Mouse (Mus musculus): ENCODE results near the gene Ywhae. TPM values are rescaled to one million over a fixed set of nuclear protein-coding genes. Genes with fewer than 3 reads are reported as not detected.
"Not testable (repeated sequence)": the region's sequence is repeated elsewhere in the genome, so short reads cannot be mapped to it uniquely, and the experiment has no call there.

The Ywhae gene
- polyA plus RNA-seq (2014; fragmentation: Nextera tagmentation; extraction: Ambion mirVana) = 1,339 and 1,573 TPM in 2 replicates

DNA sequence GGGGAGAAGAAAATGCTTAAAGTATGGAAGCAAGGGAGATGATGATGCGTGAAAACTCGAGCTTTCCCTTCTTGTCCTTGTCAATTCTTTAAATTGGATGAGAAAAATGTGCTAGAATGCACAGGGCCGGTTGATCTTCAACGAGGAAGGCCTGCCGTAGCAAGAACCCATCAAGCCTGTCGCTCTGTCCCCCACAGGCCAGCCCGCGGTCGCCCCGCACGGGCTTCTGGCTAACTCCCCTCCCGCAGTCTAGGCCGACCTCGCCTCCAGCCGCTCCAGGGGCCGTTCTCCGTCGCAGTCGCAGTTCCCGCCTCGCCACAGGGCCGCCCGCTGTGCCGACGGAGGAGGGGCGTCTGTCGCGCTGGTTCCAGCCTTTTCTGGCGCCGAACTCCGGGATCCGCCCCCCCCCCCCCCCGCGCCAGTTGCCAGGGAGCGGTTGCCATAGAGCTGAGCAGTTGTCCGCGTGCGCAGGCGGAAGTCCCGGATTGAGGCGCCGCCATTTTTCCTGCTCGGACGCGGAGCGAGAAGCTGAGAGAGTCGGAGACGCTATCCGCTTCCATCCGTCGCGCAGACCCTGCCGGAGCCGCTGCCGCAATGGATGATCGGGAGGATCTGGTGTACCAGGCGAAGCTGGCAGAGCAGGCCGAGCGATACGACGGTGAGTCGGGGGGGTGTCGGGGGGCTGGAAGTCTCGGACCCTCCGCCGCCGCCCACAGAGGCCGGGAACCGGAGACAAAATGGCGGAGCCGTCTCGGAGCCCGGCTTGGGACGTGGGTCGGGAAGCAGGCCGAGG lies at the start of gene Ywhae:
Gene Ywhae (plus strand): TSS at position 436 of the 793 bp plus-strand sequence.
- WGBS = under 1% methylated on average over 66 of the region's 76 CpGs
- H3K4me3 ChIP-seq (replicated peaks; ENCODE audit: low read depth, low read length) = peak within 1 kb of the TSS; percentile 96
- H3K9ac ChIP-seq (replicated peaks; ENCODE audit: low read length) = peak within 1 kb of the TSS; percentile 99
- H3K27me3 ChIP-seq (ENCODE audit: control insufficient read depth, insufficient read depth, low read length) = no peaks in the 10 kb centered on the region
- ATAC-seq (ENCODE audit: low FRiP score, low TSS enrichment) = peak; percentile 91
- no peaks in the 10 kb centered on the region for H3K36me3 ChIP-seq (ENCODE audit: control insufficient read depth, insufficient read depth, low read length)
- H3K4me2 ChIP-seq (ENCODE audit: low read length) = peak within 1 kb of the TSS; percentile 80
- H3K4me1 ChIP-seq (ENCODE audit: control insufficient read depth, insufficient read depth, low read length) = peaks cover 39% of the 10 kb centered on the region
- peak within 1 kb of the TSS; percentile 100 for H3K27ac ChIP-seq (replicated peaks; ENCODE audit: low read depth, low read length)
- H3K9me3 ChIP-seq (ENCODE audit: control insufficient read depth, low read length) = no peaks in the 10 kb centered on the region
- peak; percentile 96 for DNase-seq

DNA sequence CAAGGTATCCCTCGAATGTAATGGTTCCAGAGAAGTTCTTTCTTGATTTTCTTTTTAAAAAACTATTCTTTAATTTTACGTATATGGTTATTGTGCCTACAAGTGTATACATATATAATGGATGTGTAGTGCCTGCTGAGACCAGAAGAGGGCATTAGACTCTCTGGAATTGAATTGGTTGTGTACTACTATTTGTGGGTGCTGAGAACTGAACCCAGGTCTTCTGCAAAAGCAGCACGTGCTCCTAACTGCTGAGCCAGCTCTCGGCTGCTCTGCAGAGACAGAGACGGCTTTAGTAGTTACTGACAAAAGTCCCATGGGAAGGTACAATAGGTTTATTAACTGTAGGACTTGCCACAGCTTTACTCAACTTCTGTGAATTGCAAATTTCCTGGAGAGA lies 48.2 kb upstream of the Ywhae start:
- H3K27ac ChIP-seq (replicated peaks; ENCODE audit: low read depth, low read length) = no peak overlapping the region
- ATAC-seq (ENCODE audit: low FRiP score, low TSS enrichment) (no peak), DNase-seq (no peak)
- peaks cover 7% of the 10 kb centered on the region for H3K36me3 ChIP-seq (ENCODE audit: control insufficient read depth, insufficient read depth, low read length)
- no peak overlapping the region for H3K4me3 ChIP-seq (replicated peaks; ENCODE audit: low read depth, low read length)
- H3K9me3 ChIP-seq (ENCODE audit: control insufficient read depth, low read length) = no peaks in the 10 kb centered on the region
- H3K4me2 ChIP-seq (ENCODE audit: low read length) = no peak overlapping the region
- no peak overlapping the region for H3K9ac ChIP-seq (replicated peaks; ENCODE audit: low read length)
- peaks cover 14% of the 10 kb centered on the region for H3K4me1 ChIP-seq (ENCODE audit: control insufficient read depth, insufficient read depth, low read length)
- no peaks in the 10 kb centered on the region for H3K27me3 ChIP-seq (ENCODE audit: control insufficient read depth, insufficient read depth, low read length)
- 92% methylated on average over 5 of the region's 5 CpGs for WGBS

DNA sequence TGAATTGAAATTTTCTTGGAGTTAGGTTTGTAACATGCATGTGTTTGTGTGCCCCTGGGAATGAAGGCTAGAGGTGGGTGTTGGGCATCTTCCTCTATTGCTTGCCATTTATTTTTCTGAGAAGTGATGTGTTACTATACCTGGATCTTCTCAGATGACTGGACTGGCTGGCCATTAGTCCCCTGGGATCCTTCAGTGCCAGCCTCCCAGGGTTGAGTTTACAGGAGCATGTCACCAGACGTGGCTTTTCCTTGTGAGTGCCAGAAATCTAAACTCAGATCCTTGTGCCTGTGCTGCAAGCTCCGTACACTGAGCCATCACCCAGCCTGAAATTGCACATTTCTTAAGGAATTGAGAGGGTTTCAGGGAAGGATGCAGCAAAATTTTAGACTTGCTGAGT lies 47.7 kb upstream of the Ywhae start:
- Histone ChIP-seq H3K4me1 (ENCODE audit: control insufficient read depth, insufficient read depth, low read length) (peaks cover 12% of the 10 kb centered on the region), H3K9me3 (ENCODE audit: control insufficient read depth, low read length) (no peaks in the 10 kb centered on the region), H3K4me2 (ENCODE audit: low read length) (no peak overlapping the region), H3K9ac (replicated peaks; ENCODE audit: low read length) (no peak overlapping the region), H3K36me3 (ENCODE audit: control insufficient read depth, insufficient read depth, low read length) (peaks cover 7% of the 10 kb centered on the region), H3K4me3 (replicated peaks; ENCODE audit: low read depth, low read length) (no peak overlapping the region), H3K27me3 (ENCODE audit: control insufficient read depth, insufficient read depth, low read length) (no peaks in the 10 kb centered on the region), H3K27ac (replicated peaks; ENCODE audit: low read depth, low read length) (no peak overlapping the region)
- no peak for ATAC-seq (ENCODE audit: low FRiP score, low TSS enrichment)
- WGBS = 85% methylated on average over 2 of the region's 2 CpGs
- no peak for DNase-seq

DNA sequence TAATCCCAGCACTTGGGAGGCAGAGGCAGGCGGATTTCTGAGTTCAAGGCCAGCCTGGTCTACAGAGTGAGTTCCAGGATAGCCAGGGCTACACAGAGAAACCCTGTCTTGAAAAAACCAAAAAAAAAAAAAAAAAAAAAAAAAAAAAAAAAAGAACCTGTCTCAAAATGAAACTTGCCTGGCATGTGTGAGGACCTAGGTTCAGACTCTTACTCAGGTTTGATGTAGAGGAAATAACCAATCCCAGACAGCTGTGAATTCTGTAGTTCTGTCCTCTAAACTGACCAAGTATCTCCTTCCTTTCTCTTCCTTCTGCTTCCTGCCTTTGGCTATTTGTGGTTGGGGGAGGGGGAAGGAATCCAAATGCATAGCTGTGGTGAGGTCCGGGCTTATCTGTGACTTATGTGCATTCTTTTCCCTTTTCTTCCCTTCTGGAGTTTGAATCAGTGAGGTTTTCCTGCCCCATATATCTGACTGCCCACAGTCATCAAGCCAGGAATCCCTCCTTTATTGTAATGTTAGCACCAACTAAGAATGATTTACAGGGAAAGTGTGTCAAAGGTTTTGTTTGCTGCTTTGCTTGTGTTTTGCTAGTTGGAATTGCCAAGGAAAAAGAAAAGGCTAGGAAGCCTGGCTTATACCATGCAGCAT lies 45.2 kb upstream of the Ywhae start:
- no peaks in the 10 kb centered on the region for H3K27me3 ChIP-seq (ENCODE audit: control insufficient read depth, insufficient read depth, low read length)
- H3K4me2 ChIP-seq (ENCODE audit: low read length) = no peak overlapping the region
- WGBS = 90% methylated on average over 2 of the region's 2 CpGs
- peaks cover 20% of the 10 kb centered on the region for H3K36me3 ChIP-seq (ENCODE audit: control insufficient read depth, insufficient read depth, low read length)
- no peak for ATAC-seq (ENCODE audit: low FRiP score, low TSS enrichment)
- no peaks in the 10 kb centered on the region for H3K4me1 ChIP-seq (ENCODE audit: control insufficient read depth, insufficient read depth, low read length)
- DNase-seq = no peak
- no peak overlapping the region for H3K9ac ChIP-seq (replicated peaks; ENCODE audit: low read length)
- no peaks in the 10 kb centered on the region for H3K9me3 ChIP-seq (ENCODE audit: control insufficient read depth, low read length)
- no peak overlapping the region for H3K4me3 ChIP-seq (replicated peaks; ENCODE audit: low read depth, low read length)
- no peak overlapping the region for H3K27ac ChIP-seq (replicated peaks; ENCODE audit: low read depth, low read length)

DNA sequence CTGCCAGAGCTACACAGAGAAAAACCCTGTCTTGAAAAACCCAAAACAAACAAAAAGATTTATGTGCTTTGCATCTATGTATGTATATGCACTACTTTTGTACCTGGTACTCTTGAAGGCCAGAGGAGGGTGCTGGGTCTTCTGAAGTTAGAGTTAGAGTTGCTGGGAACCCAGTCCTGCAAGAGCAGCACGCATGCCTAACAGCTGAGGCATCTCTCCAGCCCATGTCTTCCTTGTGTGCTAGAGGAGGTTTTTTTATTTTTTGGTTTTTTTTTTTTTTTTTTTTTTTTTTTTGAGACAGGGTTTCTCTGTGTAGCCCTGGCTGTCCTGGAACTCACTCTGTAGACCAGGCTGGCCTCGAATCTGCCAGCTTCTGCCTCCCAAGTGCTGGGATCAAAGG lies 44.5 kb upstream of the Ywhae start:
- Histone ChIP-seq H3K9ac (replicated peaks; ENCODE audit: low read length) (no peak overlapping the region), H3K27ac (replicated peaks; ENCODE audit: low read depth, low read length) (no peak overlapping the region), H3K27me3 (ENCODE audit: control insufficient read depth, insufficient read depth, low read length) (no peaks in the 10 kb centered on the region), H3K4me1 (ENCODE audit: control insufficient read depth, insufficient read depth, low read length) (no peaks in the 10 kb centered on the region), H3K36me3 (ENCODE audit: control insufficient read depth, insufficient read depth, low read length) (peaks cover 23% of the 10 kb centered on the region), H3K9me3 (ENCODE audit: control insufficient read depth, low read length) (no peaks in the 10 kb centered on the region), H3K4me3 (replicated peaks; ENCODE audit: low read depth, low read length) (no peak overlapping the region), H3K4me2 (ENCODE audit: low read length) (no peak overlapping the region)
- DNase-seq (no peak), ATAC-seq (ENCODE audit: low FRiP score, low TSS enrichment) (no peak)
- WGBS = 91% methylated on average over 2 of the region's 2 CpGs

DNA sequence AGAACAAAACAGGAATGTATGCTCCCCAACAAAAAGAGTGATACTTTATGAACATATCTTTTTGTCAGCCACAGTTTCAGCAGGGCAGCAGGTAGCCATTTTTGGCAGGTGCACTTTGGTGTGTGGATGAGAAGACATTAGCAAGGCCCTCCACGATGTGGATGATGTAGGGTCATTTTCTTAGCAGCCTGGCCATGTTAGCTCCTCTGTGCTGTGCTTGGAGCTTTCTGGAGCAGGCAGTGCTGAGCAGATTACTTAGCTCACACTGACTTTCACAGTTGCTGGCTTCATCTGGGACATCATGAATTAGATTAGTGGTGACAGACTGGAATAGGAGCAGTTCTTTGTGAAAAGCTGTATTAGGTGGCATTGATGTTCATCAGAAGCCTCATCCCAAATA lies 42.7 kb upstream of the Ywhae start:
- H3K4me1 ChIP-seq (ENCODE audit: control insufficient read depth, insufficient read depth, low read length) = no peaks in the 10 kb centered on the region
- ATAC-seq (ENCODE audit: low FRiP score, low TSS enrichment) (no peak), DNase-seq (no peak)
- no peaks in the 10 kb centered on the region for H3K27me3 ChIP-seq (ENCODE audit: control insufficient read depth, insufficient read depth, low read length)
- peaks cover 36% of the 10 kb centered on the region for H3K36me3 ChIP-seq (ENCODE audit: control insufficient read depth, insufficient read depth, low read length)
- no peak overlapping the region for H3K4me2 ChIP-seq (ENCODE audit: low read length)
- no peak overlapping the region for H3K27ac ChIP-seq (replicated peaks; ENCODE audit: low read depth, low read length)
- H3K4me3 ChIP-seq (replicated peaks; ENCODE audit: low read depth, low read length) = no peak overlapping the region
- no peak overlapping the region for H3K9ac ChIP-seq (replicated peaks; ENCODE audit: low read length)
- 91% methylated on average over 1 of the region's 1 CpGs for WGBS
- no peaks in the 10 kb centered on the region for H3K9me3 ChIP-seq (ENCODE audit: control insufficient read depth, low read length)

DNA sequence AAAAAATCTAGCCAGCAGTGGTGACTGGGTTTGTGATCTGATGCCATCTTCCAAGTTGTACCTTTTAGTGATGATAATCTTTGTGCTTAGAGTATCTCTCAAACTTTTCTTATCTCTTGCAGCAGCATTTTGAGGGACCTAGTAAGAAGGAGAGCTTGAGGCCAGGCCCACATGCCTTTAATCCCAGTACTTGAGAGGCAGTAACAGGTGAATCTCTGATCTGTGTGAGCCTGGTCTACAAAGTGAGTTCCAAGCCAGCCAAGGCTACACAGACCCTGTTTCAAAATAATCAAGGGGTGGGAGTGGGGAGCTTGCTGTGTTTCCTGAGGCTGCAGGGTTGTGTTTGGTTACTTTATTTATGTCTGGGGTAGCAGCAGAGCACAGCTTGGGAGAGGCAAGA lies 41.6 kb upstream of the Ywhae start:
- no peaks in the 10 kb centered on the region for H3K9me3 ChIP-seq (ENCODE audit: control insufficient read depth, low read length)
- no peak overlapping the region for H3K4me2 ChIP-seq (ENCODE audit: low read length)
- DNase-seq = no peak
- no peak for ATAC-seq (ENCODE audit: low FRiP score, low TSS enrichment)
- no peak overlapping the region for H3K27ac ChIP-seq (replicated peaks; ENCODE audit: low read depth, low read length)
- H3K27me3 ChIP-seq (ENCODE audit: control insufficient read depth, insufficient read depth, low read length) = no peaks in the 10 kb centered on the region
- H3K4me3 ChIP-seq (replicated peaks; ENCODE audit: low read depth, low read length) = no peak overlapping the region
- H3K4me1 ChIP-seq (ENCODE audit: control insufficient read depth, insufficient read depth, low read length) = no peaks in the 10 kb centered on the region
- H3K9ac ChIP-seq (replicated peaks; ENCODE audit: low read length) = no peak overlapping the region
- peaks cover 42% of the 10 kb centered on the region for H3K36me3 ChIP-seq (ENCODE audit: control insufficient read depth, insufficient read depth, low read length)

DNA sequence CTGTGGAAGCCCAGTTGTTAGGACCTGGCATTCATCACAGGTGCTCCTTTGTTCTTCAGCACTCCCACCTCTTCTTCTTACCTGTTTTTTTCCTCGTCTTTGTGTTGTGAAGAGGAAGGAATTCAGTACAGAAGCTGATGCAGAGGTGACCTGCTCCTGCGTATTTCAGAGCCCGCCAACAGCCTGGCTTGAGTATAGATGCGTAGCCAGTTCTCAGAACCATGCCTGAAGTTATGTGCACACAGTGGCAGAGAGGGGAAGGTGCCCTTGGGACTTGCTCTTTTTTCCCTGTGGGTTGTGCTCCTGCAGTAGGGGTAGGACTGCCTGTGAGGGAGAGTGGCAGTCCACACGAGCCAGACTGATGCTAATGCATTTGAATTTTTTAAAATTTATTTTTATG lies 39.1 kb upstream of the Ywhae start:
- H3K4me2 ChIP-seq (ENCODE audit: low read length) = no peak overlapping the region
- no peaks in the 10 kb centered on the region for H3K27me3 ChIP-seq (ENCODE audit: control insufficient read depth, insufficient read depth, low read length)
- WGBS = 95% methylated on average over 5 of the region's 5 CpGs
- H3K4me3 ChIP-seq (replicated peaks; ENCODE audit: low read depth, low read length) = no peak overlapping the region
- H3K9me3 ChIP-seq (ENCODE audit: control insufficient read depth, low read length) = no peaks in the 10 kb centered on the region
- H3K36me3 ChIP-seq (ENCODE audit: control insufficient read depth, insufficient read depth, low read length) = peaks cover 66% of the 10 kb centered on the region
- H3K27ac ChIP-seq (replicated peaks; ENCODE audit: low read depth, low read length) = no peak overlapping the region
- H3K9ac ChIP-seq (replicated peaks; ENCODE audit: low read length) = no peak overlapping the region
- H3K4me1 ChIP-seq (ENCODE audit: control insufficient read depth, insufficient read depth, low read length) = no peaks in the 10 kb centered on the region
- DNase-seq = no peak
- ATAC-seq (ENCODE audit: low FRiP score, low TSS enrichment) = no peak

DNA sequence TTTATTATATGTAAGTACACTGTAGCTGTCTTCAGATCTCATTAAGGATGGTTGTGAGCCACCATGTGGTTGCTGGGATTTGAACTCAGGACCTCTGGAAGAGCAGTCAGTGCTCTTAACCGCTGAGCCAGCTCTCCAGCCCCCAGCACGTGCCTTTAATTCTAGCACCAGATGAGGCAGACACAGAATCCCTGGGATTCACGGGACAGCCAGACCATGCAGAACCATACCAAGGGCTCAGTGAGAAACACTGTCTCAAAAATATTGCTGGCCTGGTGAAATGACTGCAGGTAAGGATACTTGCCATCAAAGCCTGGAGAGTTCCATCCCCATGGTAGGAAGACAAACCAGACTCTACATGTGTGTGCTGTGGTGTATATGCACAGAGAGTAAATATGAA lies 35.2 kb upstream of the Ywhae start:
- H3K27me3 ChIP-seq (ENCODE audit: control insufficient read depth, insufficient read depth, low read length); H3K4me2 ChIP-seq (ENCODE audit: low read length); H3K9me3 ChIP-seq (ENCODE audit: control insufficient read depth, low read length); H3K4me1 ChIP-seq (ENCODE audit: control insufficient read depth, insufficient read depth, low read length); H3K9ac ChIP-seq (replicated peaks; ENCODE audit: low read length); H3K27ac ChIP-seq (replicated peaks; ENCODE audit: low read depth, low read length); ATAC-seq (ENCODE audit: low FRiP score, low TSS enrichment); DNase-seq; H3K4me3 ChIP-seq (replicated peaks; ENCODE audit: low read depth, low read length): not testable (repeated sequence)
- 96% methylated on average over 3 of the region's 3 CpGs for whole genome bisulfite sequencing
- H3K36me3 ChIP-seq (ENCODE audit: control insufficient read depth, insufficient read depth, low read length) = peaks cover 81% of the 10 kb centered on the region
